Mouse (Mus musculus): ENCODE results near the gene Clec2g. TPM values are rescaled to one million over a fixed set of nuclear protein-coding genes. Genes with fewer than 3 reads are reported as not detected.

The Clec2g gene
- polyA plus RNA-seq, 1 experiment = 0.70 TPM

DNA sequence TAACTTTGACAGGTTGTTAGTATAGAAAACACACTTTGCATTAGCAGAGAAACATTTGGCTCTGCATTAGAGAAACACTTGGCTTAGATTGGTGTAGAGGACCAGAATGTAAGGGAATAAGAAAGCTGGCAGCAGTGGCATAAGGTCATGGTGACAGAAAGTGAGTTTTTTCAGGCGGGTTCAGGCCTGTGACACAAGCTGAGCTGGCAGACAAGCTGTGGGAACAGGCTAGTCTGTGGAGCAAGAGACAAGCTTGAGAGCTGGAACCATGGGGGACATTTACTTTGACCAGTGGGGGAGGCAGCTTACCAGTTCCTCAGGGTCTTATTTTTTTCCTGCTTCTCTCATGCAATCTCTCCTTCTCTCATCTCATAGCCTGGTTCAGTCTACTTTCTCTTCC is 78.8 kb downstream of the Clec2g start:
- no peaks in the 10 kb centered on the region for H3K4me1 ChIP-seq (ENCODE audit: control insufficient read depth, insufficient read depth, low read length)
- no peak for DNase-seq
- 52% methylated on average over 1 of the region's 1 CpGs for WGBS
- no peak overlapping the region for H3K4me3 ChIP-seq (replicated peaks; ENCODE audit: extremely low read depth, low read depth, low read length)
- TF ChIP-seq CTCF (IDR thresholded peaks at IDR 0.05; ENCODE audit: insufficient read depth, low read length) (no peak), POLR2A (IDR thresholded peaks at IDR 0.05; ENCODE audit: borderline replicate concordance, extremely low read depth, low read depth, low read length) (no peak)

DNA sequence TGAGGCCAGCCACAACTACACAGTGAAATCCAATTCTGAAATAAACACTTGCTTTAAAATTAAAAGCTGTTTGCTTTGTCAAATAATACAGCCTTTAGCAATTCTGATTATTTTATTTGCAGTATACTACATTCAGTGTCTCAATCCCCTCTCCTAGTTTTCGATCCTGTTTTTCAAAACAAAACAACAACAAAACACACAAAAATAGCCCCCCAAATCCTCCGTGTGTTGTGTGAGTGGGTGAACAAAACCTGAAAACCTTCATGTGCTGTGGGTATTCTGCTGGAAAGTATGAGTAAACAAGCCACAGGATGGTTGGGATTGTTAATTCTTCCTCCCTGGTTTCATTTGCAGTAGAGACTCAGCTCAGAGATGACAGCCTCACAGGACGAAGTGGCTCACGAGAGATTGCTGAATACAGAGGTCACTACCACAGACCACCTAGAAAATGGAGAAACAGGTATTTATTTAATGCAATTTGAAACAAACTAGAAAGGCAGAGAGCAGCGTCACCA is 79.6 kb downstream of the Clec2g start:
- Histone ChIP-seq H3K4me3 (replicated peaks; ENCODE audit: extremely low read depth, low read depth, low read length) (no peak overlapping the region), H3K4me1 (ENCODE audit: control insufficient read depth, insufficient read depth, low read length) (no peaks in the 10 kb centered on the region)
- DNase-seq = no peak
- no peak for TF ChIP-seq CTCF (IDR thresholded peaks at IDR 0.05; ENCODE audit: insufficient read depth, low read length)
- no peak for TF ChIP-seq POLR2A (IDR thresholded peaks at IDR 0.05; ENCODE audit: borderline replicate concordance, extremely low read depth, low read depth, low read length)
- WGBS = 68% methylated on average over 5 of the region's 5 CpGs

DNA sequence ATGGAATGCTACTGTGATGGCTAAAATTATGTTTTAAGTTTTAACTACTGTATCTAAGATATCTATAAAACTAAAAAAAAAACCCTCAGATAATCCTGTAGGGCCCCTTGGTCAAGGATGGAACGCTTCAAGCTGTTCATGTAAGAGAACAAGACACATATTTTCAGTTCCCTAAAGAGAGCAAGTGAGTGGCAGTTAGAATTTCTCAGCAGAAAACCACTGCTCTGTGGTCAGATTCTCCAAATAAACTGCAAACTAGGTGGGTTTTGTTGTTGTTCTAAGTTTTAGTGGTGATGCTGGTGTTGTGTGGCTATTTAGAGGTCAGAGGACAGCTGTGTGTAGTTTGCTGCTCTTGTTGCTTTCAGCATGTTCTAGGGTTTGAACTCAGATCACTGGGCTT is 80.2 kb downstream of the Clec2g start:
- Histone ChIP-seq H3K4me3 (replicated peaks; ENCODE audit: extremely low read depth, low read depth, low read length) (no peak overlapping the region), H3K4me1 (ENCODE audit: control insufficient read depth, insufficient read depth, low read length) (no peaks in the 10 kb centered on the region)
- WGBS = 84% methylated on average over 1 of the region's 1 CpGs
- DNase-seq = no peak
- TF ChIP-seq POLR2A (IDR thresholded peaks at IDR 0.05; ENCODE audit: borderline replicate concordance, extremely low read depth, low read depth, low read length) = no peak
- no peak for TF ChIP-seq CTCF (IDR thresholded peaks at IDR 0.05; ENCODE audit: insufficient read depth, low read length)

- Histone ChIP-seq H3K4me1 (ENCODE audit: control insufficient read depth, insufficient read depth, low read length) (no peaks in the 10 kb centered on the region), H3K4me3 (replicated peaks; ENCODE audit: extremely low read depth, low read depth, low read length) (no peak overlapping the region)
- DNase-seq = no peak
- WGBS = 87% methylated on average over 8 of the region's 8 CpGs
- TF ChIP-seq POLR2A (IDR thresholded peaks at IDR 0.05; ENCODE audit: borderline replicate concordance, extremely low read depth, low read depth, low read length) = no peak
- no peak for TF ChIP-seq CTCF (IDR thresholded peaks at IDR 0.05; ENCODE audit: insufficient read depth, low read length)
These were observed 93.5 kb downstream of the Clec2g start for GRCm38 (mm10) chr6:129027451-129028248.

- TF ChIP-seq CTCF (IDR thresholded peaks at IDR 0.05; ENCODE audit: insufficient read depth, low read length) (no peak), POLR2A (IDR thresholded peaks at IDR 0.05; ENCODE audit: borderline replicate concordance, extremely low read depth, low read depth, low read length) (no peak)
- 58% methylated on average over 6 of the region's 6 CpGs for WGBS
- DNase-seq = no peak
- no peaks in the 10 kb centered on the region for H3K4me1 ChIP-seq (ENCODE audit: control insufficient read depth, insufficient read depth, low read length)
- H3K4me3 ChIP-seq (replicated peaks; ENCODE audit: extremely low read depth, low read depth, low read length) = no peak overlapping the region
These were observed 96.1 kb downstream of the Clec2g start for GRCm38 (mm10) chr6:129030175-129030824.

DNA sequence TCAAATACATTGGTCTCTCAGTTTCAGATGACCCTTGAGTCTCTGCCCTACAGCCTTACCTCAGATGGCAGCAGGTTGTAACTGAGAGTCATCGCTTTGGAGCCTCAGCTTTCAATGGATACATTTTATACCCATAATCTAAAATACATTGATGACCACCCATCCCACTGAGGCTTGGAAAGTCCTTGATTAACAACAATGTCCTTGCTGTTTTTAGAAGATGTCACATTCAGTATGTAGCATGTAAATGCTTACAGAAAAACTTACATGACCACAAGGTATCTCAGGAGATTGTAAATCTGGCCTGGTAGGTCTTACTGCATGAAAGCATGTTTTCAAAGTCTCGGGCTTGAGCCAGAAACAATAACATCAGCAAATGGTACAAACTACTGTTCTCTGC is 96.8 kb downstream of the Clec2g start:
- WGBS = 78% methylated on average over 2 of the region's 2 CpGs
- Histone ChIP-seq H3K4me1 (ENCODE audit: control insufficient read depth, insufficient read depth, low read length) (no peaks in the 10 kb centered on the region), H3K4me3 (replicated peaks; ENCODE audit: extremely low read depth, low read depth, low read length) (no peak overlapping the region)
- no peak for DNase-seq
- TF ChIP-seq POLR2A (IDR thresholded peaks at IDR 0.05; ENCODE audit: borderline replicate concordance, extremely low read depth, low read depth, low read length) (no peak), CTCF (IDR thresholded peaks at IDR 0.05; ENCODE audit: insufficient read depth, low read length) (no peak)

- no peak overlapping the region for H3K4me3 ChIP-seq (replicated peaks; ENCODE audit: extremely low read depth, low read depth, low read length)
- 69% methylated on average over 2 of the region's 2 CpGs for WGBS
- no peak for DNase-seq
- no peaks in the 10 kb centered on the region for H3K4me1 ChIP-seq (ENCODE audit: control insufficient read depth, insufficient read depth, low read length)
- TF ChIP-seq CTCF (IDR thresholded peaks at IDR 0.05; ENCODE audit: insufficient read depth, low read length) (peak; percentile 27; the same call in 1 of the 2 replicates), POLR2A (IDR thresholded peaks at IDR 0.05; ENCODE audit: borderline replicate concordance, extremely low read depth, low read depth, low read length) (no peak)
These were observed 99.2 kb downstream of the Clec2g start for GRCm38 (mm10) chr6:129033397-129033796.

Other genes starting within 250 kb of the Clec2g start
- 0.22 TPM in 1 of 2 replicates, not detected in the other for gene Klrb1, start 211.3 kb upstream of the Clec2g start, polyA plus RNA-seq (2012; rRNA removed)
- gene Klrb1c, start 145.2 kb upstream of the Clec2g start, polyA plus RNA-seq (2012; rRNA removed) = 1.8 and 2.6 TPM in 2 replicates
- gene Gm44511, start 108.1 kb upstream of the Clec2g start, polyA plus RNA-seq (2012; rRNA removed) = 0.41 TPM in 1 of 2 replicates, not detected in the other
- 2.4 and 2.7 TPM in 2 replicates for gene Klrb1b, start 108.0 kb upstream of the Clec2g start, polyA plus RNA-seq (2012; rRNA removed)
- 0.79 and 1.6 TPM in 2 replicates for gene Clec2i, start 46.8 kb upstream of the Clec2g start, polyA plus RNA-seq (2012; rRNA removed)
- 1.2 and 2.7 TPM in 2 replicates for gene BC035044, start 43.3 kb upstream of the Clec2g start, polyA plus RNA-seq (2012; rRNA removed)
- 0.38 and 1.3 TPM in 2 replicates for gene Klrb1f, start 111.5 kb downstream of the Clec2g start, polyA plus RNA-seq (2012; rRNA removed)
- 0.09 and 0.12 TPM in 2 replicates for gene Clec2e, start 166.5 kb downstream of the Clec2g start, polyA plus RNA-seq (2012; rRNA removed)
- 103 and 250 TPM in 2 replicates for gene Clec2d, start 246.2 kb downstream of the Clec2g start, polyA plus RNA-seq (2012; rRNA removed)